Mouse (Mus musculus) hindbrain, postnatal 0 days (tissue): ENCODE data around the gene Ccdc88c. TPM values are rescaled to one million over a fixed set of nuclear protein-coding genes. Genes with fewer than 3 reads are reported as not detected.

ENCODE experiments used
- ATAC-seq: fragments of 200-750 bp; cut with Nextera tagmentation; 2 replicates; pipeline ENCODE4 v1.8.0; 2017; ENCODE audit warnings: mild to moderate bottlenecking, moderate TSS enrichment, moderate library complexity
- DNase-seq: peaks from one replicate; pipeline ENCODE4 v3.0.0-alpha.2; 2015; ENCODE audit warnings: low spot score
- H3K27ac ChIP-seq: fragments of 300-500 bp; sonication (generic); 2 replicates; pipeline ENCODE4 v1.5.1; 2014; ENCODE audit warnings: mild to moderate bottlenecking
- H3K27me3 ChIP-seq: fragments of 300-500 bp; sonication (generic); 2 replicates; pipeline ENCODE4 v1.6.1; 2014; ENCODE audit warnings: low read length, mixed read lengths; ENCODE audit not compliant: insufficient read depth
- H3K36me3 ChIP-seq: fragments of 300-500 bp; sonication (generic); 2 replicates; pipeline ENCODE4 v1.6.1; 2014; ENCODE audit warnings: low read length, mixed read lengths; ENCODE audit not compliant: insufficient read depth
- H3K4me1 ChIP-seq: fragments of 300-500 bp; sonication (generic); 2 replicates; pipeline ENCODE4 v1.6.1; 2014; ENCODE audit warnings: antibody characterized with exemption, low read length, mixed read lengths; ENCODE audit not compliant: insufficient read depth
- H3K4me2 ChIP-seq: fragments of 300-500 bp; sonication (generic); 2 replicates; pipeline ENCODE4 v1.6.1; 2014; ENCODE audit warnings: low read depth, mild to moderate bottlenecking, low read length, moderate library complexity, mixed read lengths
- H3K4me3 ChIP-seq: fragments of 300-500 bp; sonication (generic); 2 replicates; pipeline ENCODE4 v1.5.1; 2014; ENCODE audit warnings: low read length
- H3K9ac ChIP-seq: fragments of 300-500 bp; sonication (generic); replicated peaks from 2 replicates; pipeline ENCODE4 v1.6.1; 2014; ENCODE audit warnings: mild to moderate bottlenecking, low read length, moderate library complexity, mixed read lengths
- H3K9me3 ChIP-seq: fragments of 300-500 bp; sonication (generic); 2 replicates; pipeline ENCODE4 v1.6.1; 2016; ENCODE audit warnings: low read length, mixed read lengths
- CTCF ChIP-seq: IDR thresholded peaks from 2 replicates; pipeline ENCODE4 v1.5.1; 2016; ENCODE audit warnings: antibody characterized with exemption, control low read depth, low read depth
- WGBS: fragments of 180-500 bp; shearing (Covaris S2); extraction: QIAGEN DNeasy Blood & Tissue Kit; methylation state at CpG from one replicate; pipeline ENCODE4 v1.1.7; 2014; 5-methylcytosine and 5-hydroxymethylcytosine counted together
- polyA plus RNA-seq: library from polyadenylated mRNA; unstranded; fragments of >200 nt; fragmentation: Nextera tagmentation; extraction: Ambion mirVana; gene quantifications from 2 replicates; pipeline ENCODE4 v1.2.1, GENCODE M21; 2015
- total RNA-seq: library from RNA; depleted of rRNA; stranded (reverse); fragments of >200 nt; gene quantifications from 2 replicates; pipeline ENCODE4 v1.2.3, GENCODE M21; 2014

Gene Ccdc88c
- total and polyA plus RNA-seq, 2 experiments from 2014 or later: 11.2 to 17.7 TPM

DNA sequence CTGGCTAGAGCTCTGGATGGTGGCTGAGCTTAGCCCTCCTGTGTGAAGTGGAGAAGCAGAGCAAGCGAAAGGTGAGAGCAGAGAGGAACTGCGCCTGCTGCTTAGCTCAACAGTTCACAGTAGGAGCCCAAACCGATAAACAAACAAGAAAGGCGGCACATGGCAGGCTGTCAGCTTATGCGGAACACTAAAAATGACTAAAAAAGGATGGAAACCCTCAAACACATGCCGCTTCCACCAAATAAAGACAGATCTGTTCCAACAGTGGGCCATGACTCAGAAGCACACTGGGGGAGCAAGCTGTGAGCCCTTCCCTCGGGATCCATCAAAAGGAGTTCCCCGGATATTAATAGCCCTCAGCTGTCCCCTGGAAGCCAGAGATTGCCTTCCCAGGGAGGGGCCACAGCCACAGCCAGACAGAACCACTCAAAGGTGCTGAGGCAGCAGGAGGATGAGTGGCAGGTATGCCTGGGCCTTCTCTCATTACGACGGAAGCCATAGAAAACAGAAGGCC lies 20.8 kb downstream of the Ccdc88c start:
- WGBS: 30% methylated on average over 10 of the region's 10 CpGs
- no peak overlapping the region for H3K27ac ChIP-seq
- no peak for TF ChIP-seq CTCF
- H3K4me1 ChIP-seq: peaks cover 23% of the 10 kb centered on the region
- no peak overlapping the region for H3K9ac ChIP-seq
- ATAC-seq (no peak), DNase-seq (no peak)
- no peak overlapping the region for H3K4me2 ChIP-seq
- H3K27me3 ChIP-seq: no peaks in the 10 kb centered on the region
- no peaks in the 10 kb centered on the region for H3K36me3 ChIP-seq
- H3K9me3 ChIP-seq: no peaks in the 10 kb centered on the region
- H3K4me3 ChIP-seq: no peak overlapping the region

DNA sequence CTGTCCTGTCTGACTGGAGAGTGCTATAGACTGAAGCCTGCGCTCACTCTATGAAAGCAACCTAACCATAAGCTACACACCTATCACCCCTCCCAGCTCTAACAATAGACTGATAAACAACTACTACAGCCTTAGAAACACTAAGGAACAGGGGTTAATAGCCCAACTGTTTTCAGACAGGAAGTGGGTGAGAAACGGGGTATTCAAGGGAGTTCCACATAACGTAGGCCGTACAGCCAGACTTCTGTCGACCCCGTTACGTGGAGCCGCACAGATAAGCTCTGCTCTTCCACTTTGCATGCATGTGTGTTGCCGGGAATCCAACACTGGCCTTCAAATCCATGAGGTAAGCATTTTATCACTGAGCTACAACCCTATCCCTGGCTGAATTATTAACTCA lies 21.4 kb downstream of the Ccdc88c start:
- Histone ChIP-seq H3K9me3 (no peaks in the 10 kb centered on the region), H3K4me1 (peaks cover 17% of the 10 kb centered on the region), H3K27ac (no peak overlapping the region), H3K9ac (no peak overlapping the region), H3K27me3 (no peaks in the 10 kb centered on the region), H3K4me2 (no peak overlapping the region), H3K4me3 (no peak overlapping the region), H3K36me3 (no peaks in the 10 kb centered on the region)
- no peak for TF ChIP-seq CTCF
- ATAC-seq (no peak), DNase-seq (no peak)
- WGBS: 76% methylated on average over 9 of the region's 9 CpGs

GRCm38 (mm10) chr12:101005665-101006420 lies 23.0 kb downstream of the Ccdc88c start:
- no peak for DNase-seq
- Histone ChIP-seq H3K4me2 (no peak overlapping the region), H3K9ac (no peak overlapping the region), H3K4me1 (peaks cover 15% of the 10 kb centered on the region), H3K27ac (no peak overlapping the region), H3K4me3 (no peak overlapping the region), H3K27me3 (no peaks in the 10 kb centered on the region), H3K9me3 (no peaks in the 10 kb centered on the region), H3K36me3 (no peaks in the 10 kb centered on the region)
- 60% methylated on average over 12 of the region's 12 CpGs for WGBS
- no peak for TF ChIP-seq CTCF
- no peak for ATAC-seq

DNA sequence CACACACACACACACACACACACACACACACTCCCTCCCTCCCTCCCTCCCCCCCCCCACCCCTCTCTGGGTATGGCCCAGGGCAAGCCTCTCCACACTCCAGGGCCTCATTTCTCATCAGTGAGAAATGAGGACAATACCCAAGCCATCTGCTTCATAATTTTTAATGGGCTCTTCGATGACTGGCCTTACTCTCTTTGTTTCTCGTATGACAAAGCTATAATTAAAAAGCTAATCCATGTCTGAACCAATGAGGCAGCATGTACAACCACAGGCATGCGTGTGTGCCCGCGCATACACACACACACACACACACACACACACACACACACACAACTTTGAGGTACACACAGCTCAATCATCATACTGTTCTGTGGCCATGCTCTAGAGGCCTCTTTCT lies 23.9 kb downstream of the Ccdc88c start:
- Histone ChIP-seq H3K36me3 (no peaks in the 10 kb centered on the region), H3K4me3 (no peak overlapping the region), H3K4me1 (peaks cover 15% of the 10 kb centered on the region), H3K9me3 (no peaks in the 10 kb centered on the region), H3K9ac (no peak overlapping the region), H3K27ac (no peak overlapping the region), H3K27me3 (no peaks in the 10 kb centered on the region), H3K4me2 (no peak overlapping the region)
- WGBS: 49% methylated on average over 5 of the region's 5 CpGs
- no peak for TF ChIP-seq CTCF
- ATAC-seq: peak; percentile 53; the same call in 1 of the 2 replicates
- DNase-seq: no peak

GRCm38 (mm10) chr12:101002801-101003513 lies 25.9 kb downstream of the Ccdc88c start:
- Histone ChIP-seq H3K36me3 (no peaks in the 10 kb centered on the region), H3K9me3 (no peaks in the 10 kb centered on the region), H3K4me3 (no peak overlapping the region), H3K4me2 (no peak overlapping the region), H3K4me1 (peaks cover 10% of the 10 kb centered on the region), H3K27me3 (no peaks in the 10 kb centered on the region), H3K27ac (no peak overlapping the region), H3K9ac (no peak overlapping the region)
- ATAC-seq: no peak
- DNase-seq: no peak
- no peak for TF ChIP-seq CTCF
- WGBS: 49% methylated on average over 4 of the region's 4 CpGs

DNA sequence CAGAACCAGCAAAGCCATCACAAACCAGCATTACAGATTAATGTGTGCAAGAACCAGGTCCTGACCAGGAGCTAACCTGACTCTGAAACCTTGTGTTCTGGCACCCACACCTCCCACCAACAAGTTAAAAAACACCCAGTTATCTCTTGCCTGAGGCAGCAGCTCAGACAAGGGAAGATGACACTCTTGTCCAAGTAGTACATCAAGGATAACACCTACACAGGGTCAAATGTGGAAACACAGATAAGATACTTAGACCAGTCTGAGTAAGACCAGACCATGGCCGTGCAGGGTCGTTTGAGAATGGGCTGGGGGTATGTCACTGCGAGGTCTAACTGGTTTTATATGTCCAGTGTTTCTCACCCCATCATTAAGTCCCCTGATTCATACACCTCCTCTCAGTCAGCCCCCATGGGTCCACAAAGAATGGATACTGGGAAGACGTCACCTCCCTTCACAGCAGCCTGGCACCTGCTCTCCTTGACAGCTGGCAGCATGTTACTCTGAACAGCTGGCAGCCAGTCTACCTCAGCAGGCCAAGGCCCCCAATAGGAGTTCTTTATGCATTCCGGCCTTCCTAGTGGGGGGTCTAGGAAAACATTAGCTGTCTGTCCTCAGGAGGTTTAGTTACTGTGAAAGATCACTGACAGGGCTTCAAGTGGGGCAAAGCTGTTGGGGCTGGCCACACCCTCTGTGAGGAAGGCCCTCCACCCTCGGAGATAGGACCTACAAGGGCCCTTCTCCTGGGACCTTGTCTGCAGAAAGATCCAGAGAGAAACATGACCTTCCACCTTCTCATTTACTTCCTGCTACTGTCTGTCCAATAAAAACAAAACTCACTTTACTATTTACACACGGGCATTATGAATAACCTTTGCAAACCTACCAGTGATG lies 29.5 kb downstream of the Ccdc88c start:
- no peak for DNase-seq
- H3K4me1 ChIP-seq: peaks cover 15% of the 10 kb centered on the region; the same call in 1 of the 2 replicates

More for the DNA sequence above, 29.5 kb downstream of the Ccdc88c start:
- Histone ChIP-seq H3K9me3 (no peaks in the 10 kb centered on the region), H3K4me2 (no peak overlapping the region), H3K27me3 (no peaks in the 10 kb centered on the region), H3K9ac (no peak overlapping the region), H3K27ac (no peak overlapping the region), H3K36me3 (no peaks in the 10 kb centered on the region), H3K4me3 (no peak overlapping the region)
- peak; percentile 31; the same call in 1 of the 2 replicates for ATAC-seq
- WGBS: 39% methylated on average over 7 of the region's 7 CpGs
- TF ChIP-seq CTCF: no peak
